23 mouse cellular contexts compared by ENCODE assay signal in the genomic region with DNA sequence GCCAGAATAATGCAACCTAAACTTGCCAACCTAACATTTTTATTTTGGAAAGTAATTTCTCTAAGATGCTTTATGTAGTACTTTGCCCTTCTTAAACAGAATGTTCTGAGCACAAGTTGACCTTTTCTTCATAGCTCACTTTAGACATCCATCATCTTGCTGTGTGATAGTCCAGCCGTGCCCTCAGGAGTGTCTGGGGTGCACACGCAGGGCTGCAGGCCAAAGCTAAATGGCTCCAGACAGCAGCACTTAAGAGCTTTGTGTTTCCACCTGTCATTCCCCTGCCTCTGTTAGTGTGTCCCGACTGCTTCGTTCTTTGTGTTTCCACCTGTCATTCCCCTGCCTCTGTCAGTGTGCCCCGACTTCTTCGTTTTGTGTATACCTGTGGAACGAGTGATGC. TPM values are rescaled to one million over a fixed set of nuclear protein-coding genes. Genes with fewer than 3 reads are reported as not detected.
A peak's percentile ranks its signal among the peaks of the same experiment; 100 is the strongest.
DNase-seq lines count a peak whose midpoint lies in the region; ATAC-seq and TF ChIP-seq lines count a peak whose summit lies in the region.
"Had no signal": no experiment of that assay in that cellular context is flagged by ENCODE, and none has a peak within 500 bp of the region (broad histone marks: within the 10 kb centered on the region; RNA-seq: fewer than 3 reads in every experiment).

No protein-coding gene starts in this region.

- 0 out of 2 replicates have a peak overlapping the region, but pooled peaks have one; percentile 22 for H3K9ac ChIP-seq in liver, postnatal 0 days (replicated peaks)
- H3K9ac ChIP-seq: forebrain, embryonic 15.5 days; heart, embryonic 15.5 days; hindbrain, embryonic 14.5 days; intestine, embryonic 15.5 days had no signal

- no peak for TF ChIP-seq POLR2A in olfactory bulb, adult 2 months (IDR thresholded peaks at IDR 0.05; ENCODE audit: insufficient read depth, low read depth, low read length)

- no peaks in the 10 kb centered on the region for H3K9me3 ChIP-seq in liver, postnatal 0 days (ENCODE audit: low read length)
- H3K9me3 ChIP-seq: embryonic facial prominence, embryonic 10.5 days; forebrain, embryonic 15.5 days; heart, embryonic 15.5 days; intestine, embryonic 15.5 days had no signal

- peak; percentile 23 to 54 for DNase-seq in adrenal gland, postnatal 36 days
- no peak for DNase-seq in adrenal gland, adult 8-10 months
- DNase-seq in liver, postnatal 0 days: no peak
- DNase-seq in liver: no peak
- no peak for DNase-seq in layer of hippocampus, adult 9-10 months (ENCODE audit: low spot score)
- DNase-seq: cerebellum, adult 18-20 months; cerebellum, postnatal 10 days; gastrocnemius, postnatal 36 days; heart, adult 2 months; heart, postnatal 14 days had no signal

- TF ChIP-seq CTCF in liver, postnatal 0 days (IDR thresholded peaks at IDR 0.05; ENCODE audit: low read depth): no peak
- TF ChIP-seq CTCF in olfactory bulb, adult 2 months (IDR thresholded peaks at IDR 0.05; ENCODE audit: insufficient read depth, low read depth, low read length): no peak

- no peak for ATAC-seq in liver, postnatal 0 days
- ATAC-seq in megakaryocyte-erythroid progenitor cell, adult 5-6 weeks (replicated peaks; ENCODE audit: low FRiP score, low TSS enrichment, poor library complexity, severe bottlenecking): no peak
- ATAC-seq: forebrain, embryonic 15.5 days had no signal

- H3K27me3 ChIP-seq in liver, postnatal 0 days (ENCODE audit: insufficient read depth, low read length): no peaks in the 10 kb centered on the region
- H3K27me3 ChIP-seq: forebrain, embryonic 15.5 days; heart, embryonic 15.5 days; intestine, embryonic 15.5 days had no signal

- H3K27ac ChIP-seq in liver, postnatal 0 days (ENCODE audit: low read depth): peak overlapping the region; percentile 81; the same call in 1 of the 2 replicates
- peak overlapping the region; percentile 4; the same call in 1 of the 2 replicates for H3K27ac ChIP-seq in olfactory bulb, adult 2 months (ENCODE audit: insufficient read depth, low read depth, low read length)
- H3K27ac ChIP-seq: embryonic facial prominence, embryonic 10.5 days; forebrain, embryonic 15.5 days; heart, adult 2 months; heart, embryonic 15.5 days; hindbrain, embryonic 14.5 days; intestine, embryonic 15.5 days had no signal

- no peak overlapping the region for H3K4me2 ChIP-seq in liver, postnatal 0 days (ENCODE audit: low read depth, low read length)
- H3K4me2 ChIP-seq: forebrain, embryonic 15.5 days; heart, embryonic 11.5 days; heart, embryonic 15.5 days; hindbrain, embryonic 14.5 days; intestine, embryonic 15.5 days had no signal

- peaks cover 5% of the 10 kb centered on the region; the same call in 1 of the 2 replicates for H3K4me1 ChIP-seq in liver, postnatal 0 days (ENCODE audit: insufficient read depth)
- peaks cover 12% of the 10 kb centered on the region for H3K4me1 ChIP-seq in olfactory bulb, adult 2 months (ENCODE audit: control insufficient read depth, insufficient read depth, low read length)
- H3K4me1 ChIP-seq: heart, embryonic 15.5 days; intestine, embryonic 15.5 days had no signal

- TF ChIP-seq EP300 in liver, postnatal 0 days (IDR thresholded peaks at IDR 0.05; ENCODE audit: low read depth): no peak

- no peaks in the 10 kb centered on the region for H3K36me3 ChIP-seq in liver, postnatal 0 days (replicated peaks; ENCODE audit: insufficient read depth, low read length)
- H3K36me3 ChIP-seq: embryonic facial prominence, embryonic 10.5 days; forebrain, embryonic 15.5 days; heart, embryonic 15.5 days; intestine, embryonic 15.5 days had no signal

- no peak overlapping the region for H3K4me3 ChIP-seq in liver, postnatal 0 days (ENCODE audit: low read depth, low read length)
- no peak overlapping the region for H3K4me3 ChIP-seq in olfactory bulb, adult 2 months (ENCODE audit: insufficient read depth, low read depth, low read length)
- H3K4me3 ChIP-seq: embryonic facial prominence, embryonic 10.5 days; erythroblast, embryonic 14.5 days; forebrain, embryonic 15.5 days; heart, adult 2 months; heart, embryonic 15.5 days; intestine, embryonic 15.5 days had no signal

- 73% methylated on average over 7 of the region's 7 CpGs for WGBS in liver, postnatal 0 days (ENCODE audit: insufficient replicate concordance)
- 83% methylated on average over 7 of the region's 7 CpGs for WGBS in olfactory bulb, adult 2 months

RNA-seq across cellular contexts. Expression of a gene that starts 2.9 kb away (rescaled TPM):
- under 1 TPM in 1 of 2 experiments, not detected in 1; 0.43 TPM for total RNA-seq in adrenal gland, postnatal 36 days (2021)
- total RNA-seq in adrenal gland, adult 8-10 months (2022): under 1 TPM in 2 of 4 experiments, not detected in 2; 0.23 to 0.70 TPM
- 213 and 245 TPM in 2 replicates for polyA plus RNA-seq in liver, postnatal 0 days (2015; fragmentation: Nextera tagmentation; extraction: Ambion mirVana)
- polyA plus RNA-seq in olfactory bulb, adult 2 months (2012; ENCODE audit: insufficient read depth, insufficient read length, low replicate concordance, missing spikeins): not detected in 2 replicates
- total RNA-seq in megakaryocyte-erythroid progenitor cell, adult 5-6 weeks (2014; fragmentation: Nextera tagmentation): not detected in 2 replicates
- total RNA-seq in megakaryocyte-erythroid progenitor cell, adult 5-6 weeks (2017): not detected in 2 replicates
- total RNA-seq: ES-E14; heart, adult 2 months; heart, postnatal 14 days; hematopoietic stem cell, adult 5-6 weeks had no signal
- polyA plus RNA-seq: embryonic facial prominence, embryonic 10.5 days; erythroblast, embryonic 14.5 days; forebrain, embryonic 11.5 days; forebrain, embryonic 15.5 days; heart, adult 2 months; heart, embryonic 11.5 days; heart, embryonic 15.5 days; hindbrain, embryonic 14.5 days had no signal

RNA-seq across cellular contexts. Expression of a gene that starts 46.1 kb away (rescaled TPM):
- total RNA-seq in adrenal gland, postnatal 36 days (2021): 10 to 100 TPM; 25.8 to 29.6 TPM
- 10 to 100 TPM; 25.5 to 34.4 (median 31.9) TPM for total RNA-seq in adrenal gland, adult 8-10 months (2022)
- 24.0 and 24.6 TPM in 2 replicates for polyA plus RNA-seq in liver, postnatal 0 days (2015; fragmentation: Nextera tagmentation; extraction: Ambion mirVana)
- not detected in 2 replicates for polyA plus RNA-seq in olfactory bulb, adult 2 months (2012; ENCODE audit: insufficient read depth, insufficient read length, low replicate concordance, missing spikeins)
- 69.9 and 73.5 TPM in 2 replicates for total RNA-seq in megakaryocyte-erythroid progenitor cell, adult 5-6 weeks (2014; fragmentation: Nextera tagmentation)
- 112 and 113 TPM in 2 replicates for total RNA-seq in megakaryocyte-erythroid progenitor cell, adult 5-6 weeks (2017)

RNA-seq across cellular contexts. Expression of a gene that starts 48.0 kb away (rescaled TPM):
- not detected for total RNA-seq in adrenal gland, postnatal 36 days (2021)
- not detected for total RNA-seq in adrenal gland, adult 8-10 months (2022)
- 3.9 and 4.0 TPM in 2 replicates for polyA plus RNA-seq in liver, postnatal 0 days (2015; fragmentation: Nextera tagmentation; extraction: Ambion mirVana)
- not detected in 2 replicates for polyA plus RNA-seq in olfactory bulb, adult 2 months (2012; ENCODE audit: insufficient read depth, insufficient read length, low replicate concordance, missing spikeins)
- total RNA-seq in megakaryocyte-erythroid progenitor cell, adult 5-6 weeks (2014; fragmentation: Nextera tagmentation): not detected in 2 replicates
- total RNA-seq in megakaryocyte-erythroid progenitor cell, adult 5-6 weeks (2017): not detected in 2 replicates
- total RNA-seq: ES-E14; gastrocnemius, postnatal 36 days; heart, adult 2 months; heart, postnatal 14 days; hematopoietic stem cell, adult 5-6 weeks had no signal
- polyA plus RNA-seq: embryonic facial prominence, embryonic 10.5 days; embryonic facial prominence, embryonic 14.5 days; erythroblast, embryonic 14.5 days; forebrain, embryonic 11.5 days; forebrain, embryonic 15.5 days; heart, adult 2 months; heart, embryonic 11.5 days; heart, embryonic 15.5 days; hindbrain, embryonic 14.5 days had no signal

Comparison
In these comparisons a context has a peak if more than half of its experiments do, and no peak if none do; other contexts are left out.
1. DNase-seq: peak in adrenal gland, postnatal 36 days (2 of 2); none in adrenal gland, adult 8-10 months (single experiment), liver, postnatal 0 days (single experiment), liver (single experiment) and layer of hippocampus, adult 9-10 months (single experiment).